Mouse (Mus musculus) kidney, adult 2 months (tissue): ENCODE data around the gene Fam221a. TPM values are rescaled to one million over a fixed set of nuclear protein-coding genes. Genes with fewer than 3 reads are reported as not detected.
A peak's percentile ranks its signal among the peaks of the same experiment; 100 is the strongest.

ENCODE experiments used
- DNase-seq: peaks from one replicate; pipeline ENCODE4 v3.0.0; 2021
- H3K27ac ChIP-seq: fragments of 200-500 bp; 2 replicates; pipeline ENCODE4 v1.5.1; 2012; ENCODE audit warnings: low read depth, low read length, control low read depth, inconsistent platforms; ENCODE audit not compliant: insufficient read depth
- H3K27me3 ChIP-seq: fragments of 200-500 bp; replicated peaks from 2 replicates; pipeline ENCODE4 v1.6.1; 2012; ENCODE audit warnings: mild to moderate bottlenecking, moderate library complexity, low read length, inconsistent platforms; ENCODE audit not compliant: control insufficient read depth, insufficient read depth
- H3K36me3 ChIP-seq: fragments of 200-500 bp; 2 replicates; pipeline ENCODE4 v1.6.1; 2012; ENCODE audit warnings: mild to moderate bottlenecking, moderate library complexity, low read length, inconsistent platforms; ENCODE audit not compliant: control insufficient read depth, insufficient read depth
- H3K4me1 ChIP-seq: fragments of 200-500 bp; 2 replicates; pipeline ENCODE4 v1.6.1; 2011; ENCODE audit warnings: low read length; ENCODE audit not compliant: control insufficient read depth, insufficient read depth
- H3K4me3 ChIP-seq: fragments of 200-500 bp; 2 replicates; pipeline ENCODE4 v1.5.1; 2011; ENCODE audit warnings: mild to moderate bottlenecking, low read depth, low read length, control low read depth; ENCODE audit not compliant: insufficient read depth
- CTCF ChIP-seq: fragments of 200-500 bp; conservative IDR thresholded peaks from 2 replicates; pipeline ENCODE4 v1.5.1; 2011; ENCODE audit warnings: low read depth, mild to moderate bottlenecking, control low read depth, low read length, moderate library complexity, mixed read lengths; ENCODE audit not compliant: insufficient read depth, insufficient read length
- POLR2A ChIP-seq: fragments of 200-500 bp; IDR thresholded peaks from one replicate; pipeline ENCODE4 v1.6.1; 2011; ENCODE audit warnings: low read depth, low read length, control low read depth
- WGBS: fragments of 180-500 bp; shearing (Covaris S2); methylation state at CpG from one replicate; pipeline ENCODE4 v1.1.7; 2018; 5-methylcytosine and 5-hydroxymethylcytosine counted together
- polyA plus RNA-seq: library from polyadenylated mRNA; depleted of rRNA; stranded (reverse); fragments of >200 nt; gene quantifications from 2 replicates; pipeline ENCODE4 v1.2.3, GENCODE M21; 2012

Gene Fam221a
- polyA plus RNA-seq, 1 experiment: 2.3 TPM

- H3K27ac ChIP-seq: no peak overlapping the region
- TF ChIP-seq POLR2A (no peak), CTCF (no peak)
- H3K4me3 ChIP-seq: no peak overlapping the region
- 79% methylated on average over 14 of the region's 14 CpGs for WGBS
- no peaks in the 10 kb centered on the region for H3K27me3 ChIP-seq
- H3K36me3 ChIP-seq: no peaks in the 10 kb centered on the region
- DNase-seq: no peak
- no peaks in the 10 kb centered on the region for H3K4me1 ChIP-seq
Measured at GRCm38 (mm10) chr6:49343737-49344469, 23.6 kb upstream of the Fam221a start.

DNA sequence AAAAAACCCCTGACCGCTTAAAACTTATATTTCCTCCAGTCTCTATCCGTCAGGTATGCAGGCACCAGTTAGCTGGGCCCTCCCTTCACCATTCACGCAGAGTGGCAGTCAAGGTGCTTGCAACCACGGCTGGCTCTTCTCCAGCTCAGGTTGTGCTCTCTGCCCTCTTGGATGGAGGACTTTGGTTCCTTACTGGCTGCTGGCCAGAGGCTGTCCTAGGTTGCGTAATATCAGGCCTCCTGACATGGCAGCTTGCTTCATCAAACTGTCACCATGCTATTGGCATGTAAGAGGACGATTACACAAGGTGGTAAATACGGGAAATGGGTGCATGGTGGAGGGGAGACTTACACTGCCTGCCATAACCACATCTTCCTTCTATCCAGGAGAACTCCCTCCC is 17.7 kb upstream of the Fam221a start:
- no peak for TF ChIP-seq CTCF
- Histone ChIP-seq H3K27me3 (no peaks in the 10 kb centered on the region), H3K4me1 (no peaks in the 10 kb centered on the region; the same call in 1 of the 2 replicates), H3K4me3 (no peak overlapping the region), H3K27ac (no peak overlapping the region), H3K36me3 (no peaks in the 10 kb centered on the region)
- DNase-seq: peak; percentile 95
- WGBS: 58% methylated on average over 7 of the region's 7 CpGs

GRCm38 (mm10) chr6:49354613-49355012 is 12.9 kb upstream of the Fam221a start:
- no peak for DNase-seq
- H3K36me3 ChIP-seq: no peaks in the 10 kb centered on the region
- H3K27me3 ChIP-seq: no peaks in the 10 kb centered on the region
- H3K27ac ChIP-seq: no peak overlapping the region
- H3K4me1 ChIP-seq: no peaks in the 10 kb centered on the region; the same call in 1 of the 2 replicates
- TF ChIP-seq POLR2A (no peak), CTCF (no peak)
- WGBS: 78% methylated on average over 3 of the region's 3 CpGs
- no peak overlapping the region for H3K4me3 ChIP-seq

GRCm38 (mm10) chr6:49355171-49355570 is 12.4 kb upstream of the Fam221a start:
- no peaks in the 10 kb centered on the region for H3K4me1 ChIP-seq
- WGBS: 77% methylated on average over 4 of the region's 4 CpGs
- no peaks in the 10 kb centered on the region for H3K36me3 ChIP-seq
- no peak overlapping the region for H3K4me3 ChIP-seq
- no peak for TF ChIP-seq CTCF
- no peak for TF ChIP-seq POLR2A
- no peak overlapping the region for H3K27ac ChIP-seq
- H3K27me3 ChIP-seq: no peaks in the 10 kb centered on the region
- DNase-seq: no peak

DNA sequence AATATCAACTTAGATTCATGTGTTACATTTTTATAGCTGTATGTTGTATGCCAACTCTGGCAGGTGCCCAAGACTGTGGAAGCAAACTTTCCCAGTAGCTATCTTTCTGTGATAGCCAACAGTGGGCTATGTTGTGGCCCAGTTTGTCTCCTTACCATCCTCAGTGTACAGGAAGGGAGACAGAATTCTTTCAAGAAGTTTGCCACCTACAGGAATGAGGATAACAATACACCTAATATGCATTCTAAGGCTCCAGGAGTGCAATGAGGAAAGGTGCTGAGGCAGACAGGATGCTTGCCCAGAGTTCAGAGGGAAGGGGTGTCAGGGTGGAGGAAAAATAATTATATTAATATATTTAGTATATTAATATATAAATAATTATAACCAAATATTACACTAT is 7.1 kb upstream of the Fam221a start:
- no peak for DNase-seq
- TF ChIP-seq CTCF (no peak), POLR2A (no peak)
- Histone ChIP-seq H3K36me3 (no peaks in the 10 kb centered on the region), H3K27ac (no peak overlapping the region), H3K4me3 (no peak overlapping the region), H3K27me3 (no peaks in the 10 kb centered on the region), H3K4me1 (no peaks in the 10 kb centered on the region)

- Histone ChIP-seq H3K4me3 (no peak overlapping the region), H3K27me3 (no peaks in the 10 kb centered on the region), H3K36me3 (no peaks in the 10 kb centered on the region), H3K4me1 (no peaks in the 10 kb centered on the region), H3K27ac (no peak overlapping the region)
- 52% methylated on average over 3 of the region's 3 CpGs for WGBS
- TF ChIP-seq CTCF (no peak), POLR2A (no peak)
- DNase-seq: no peak
Measured at GRCm38 (mm10) chr6:49368212-49368611, 673 bp downstream of the Fam221a start.

GRCm38 (mm10) chr6:49372705-49373104 is 5.2 kb downstream of the Fam221a start:
- WGBS: 85% methylated on average over 4 of the region's 4 CpGs
- no peak for DNase-seq
- no peak for TF ChIP-seq CTCF
- no peak for TF ChIP-seq POLR2A
- no peaks in the 10 kb centered on the region for H3K27me3 ChIP-seq
- H3K27ac ChIP-seq: no peak overlapping the region
- H3K4me1 ChIP-seq: no peaks in the 10 kb centered on the region
- H3K36me3 ChIP-seq: no peaks in the 10 kb centered on the region
- H3K4me3 ChIP-seq: no peak overlapping the region
